Mouse (Mus musculus): ENCODE data around the gene Stoml2. TPM values are rescaled to one million over a fixed set of nuclear protein-coding genes. Genes with fewer than 3 reads are reported as not detected.
A peak's percentile ranks its signal among the peaks of the same experiment; 100 is the strongest.

Stoml2 gene
- polyA plus RNA-seq, 1 experiment from 2014 or later, result 378 TPM

DNA sequence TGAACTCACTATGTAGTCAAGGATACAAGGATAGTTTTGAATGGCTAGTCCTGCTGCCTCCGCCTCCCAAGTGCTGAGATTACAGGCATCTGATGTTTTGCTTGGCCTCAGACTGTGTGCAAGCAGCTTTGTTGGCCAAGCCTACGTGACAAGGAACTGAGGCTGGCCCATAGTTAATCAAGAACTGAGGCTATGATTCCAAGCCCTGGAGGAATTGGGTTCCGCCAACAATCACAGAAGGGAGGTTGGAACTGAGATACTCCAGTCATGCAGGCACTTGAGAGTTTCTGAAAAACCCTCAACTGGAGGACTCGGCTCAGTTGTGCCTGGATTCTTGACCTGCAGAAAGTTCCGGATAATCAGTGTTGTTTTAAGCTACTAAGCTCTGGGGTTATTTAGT is 26.1 kb upstream of the Stoml2 start:
- H3K4me2 ChIP-seq (ENCODE audit: low read depth, low read length, severe bottlenecking), result no peak overlapping the region
- WGBS, result 87% methylated on average over 5 of the region's 5 CpGs
- no peak overlapping the region for H3K4me3 ChIP-seq (ENCODE audit: low read depth, low read length)
- H3K4me1 ChIP-seq (replicated peaks; ENCODE audit: control insufficient read depth, insufficient read depth, low read length), result no peaks in the 10 kb centered on the region
- H3K9ac ChIP-seq (ENCODE audit: low read length), result no peak overlapping the region
- no peaks in the 10 kb centered on the region for H3K27me3 ChIP-seq (ENCODE audit: control insufficient read depth, insufficient read depth, low read length)
- no peaks in the 10 kb centered on the region for H3K36me3 ChIP-seq (ENCODE audit: control insufficient read depth, insufficient read depth, low read length)
- ATAC-seq (replicated peaks; ENCODE audit: low FRiP score) (no peak), DNase-seq (ENCODE audit: low spot score) (no peak)
- no peak overlapping the region for H3K27ac ChIP-seq (ENCODE audit: low read depth, low read length)
- no peaks in the 10 kb centered on the region for H3K9me3 ChIP-seq (ENCODE audit: control insufficient read depth, low read length)

DNA sequence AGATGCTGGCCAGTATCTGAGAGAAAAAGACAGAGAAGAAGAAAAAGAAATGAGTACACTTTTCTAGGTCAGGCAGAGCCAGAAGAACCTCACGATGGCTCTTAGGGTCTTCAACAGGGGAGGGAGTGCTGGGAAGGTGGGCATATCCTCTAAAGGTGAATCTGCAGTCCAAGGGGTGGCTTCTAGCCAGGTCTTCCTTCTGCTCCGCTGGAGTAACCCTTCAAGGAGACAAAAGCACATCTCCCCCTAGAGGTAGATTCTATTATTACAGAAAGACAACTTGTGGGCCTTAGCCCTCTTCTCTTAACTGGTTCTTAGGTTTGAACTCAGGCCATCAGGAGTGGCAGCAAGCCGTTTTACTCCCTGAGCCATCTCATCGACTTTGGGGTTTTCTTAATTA is 21.1 kb upstream of the Stoml2 start:
- H3K4me1 ChIP-seq (replicated peaks; ENCODE audit: control insufficient read depth, insufficient read depth, low read length), result no peaks in the 10 kb centered on the region
- no peaks in the 10 kb centered on the region for H3K36me3 ChIP-seq (ENCODE audit: control insufficient read depth, insufficient read depth, low read length)
- H3K4me2 ChIP-seq (ENCODE audit: low read depth, low read length, severe bottlenecking), result no peak overlapping the region
- H3K27me3 ChIP-seq (ENCODE audit: control insufficient read depth, insufficient read depth, low read length), result no peaks in the 10 kb centered on the region
- ATAC-seq (replicated peaks; ENCODE audit: low FRiP score) (no peak), DNase-seq (ENCODE audit: low spot score) (no peak)
- no peak overlapping the region for H3K4me3 ChIP-seq (ENCODE audit: low read depth, low read length)
- no peak overlapping the region for H3K9ac ChIP-seq (ENCODE audit: low read length)
- H3K9me3 ChIP-seq (ENCODE audit: control insufficient read depth, low read length), result no peaks in the 10 kb centered on the region
- WGBS, result 18% methylated on average over 4 of the region's 4 CpGs
- H3K27ac ChIP-seq (ENCODE audit: low read depth, low read length), result no peak overlapping the region

DNA sequence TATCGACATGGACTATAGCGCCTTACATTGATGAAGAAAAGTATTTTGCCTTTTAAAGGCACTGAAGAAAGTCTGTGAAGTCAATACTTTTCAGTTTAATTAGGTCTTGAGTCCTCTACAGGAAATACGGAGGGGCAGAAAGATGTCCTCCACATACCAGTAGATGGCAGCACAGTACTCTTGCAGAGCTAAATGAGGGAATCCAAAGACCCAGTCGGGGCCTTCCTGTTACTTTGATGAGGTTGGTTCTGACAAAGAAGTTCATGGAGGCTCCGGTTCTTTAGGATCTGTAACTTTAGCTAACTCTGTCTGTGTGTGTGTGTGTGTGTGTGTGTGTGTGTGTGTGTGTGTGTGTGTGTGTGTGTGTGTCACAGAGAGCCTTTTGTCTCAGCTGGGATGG is 15.7 kb upstream of the Stoml2 start:
- no peaks in the 10 kb centered on the region for H3K36me3 ChIP-seq (ENCODE audit: control insufficient read depth, insufficient read depth, low read length)
- no peak overlapping the region for H3K27ac ChIP-seq (ENCODE audit: low read depth, low read length)
- H3K9ac ChIP-seq (ENCODE audit: low read length), result no peak overlapping the region
- H3K9me3 ChIP-seq (ENCODE audit: control insufficient read depth, low read length), result no peaks in the 10 kb centered on the region
- DNase-seq (ENCODE audit: low spot score) (peak; percentile 74), ATAC-seq (replicated peaks; ENCODE audit: low FRiP score) (no peak)
- no peak overlapping the region for H3K4me3 ChIP-seq (ENCODE audit: low read depth, low read length)
- no peak overlapping the region for H3K4me2 ChIP-seq (ENCODE audit: low read depth, low read length, severe bottlenecking)
- H3K4me1 ChIP-seq (replicated peaks; ENCODE audit: control insufficient read depth, insufficient read depth, low read length), result peaks cover 13% of the 10 kb centered on the region
- no peaks in the 10 kb centered on the region for H3K27me3 ChIP-seq (ENCODE audit: control insufficient read depth, insufficient read depth, low read length)
- 2% methylated on average over 5 of the region's 5 CpGs for WGBS

DNA sequence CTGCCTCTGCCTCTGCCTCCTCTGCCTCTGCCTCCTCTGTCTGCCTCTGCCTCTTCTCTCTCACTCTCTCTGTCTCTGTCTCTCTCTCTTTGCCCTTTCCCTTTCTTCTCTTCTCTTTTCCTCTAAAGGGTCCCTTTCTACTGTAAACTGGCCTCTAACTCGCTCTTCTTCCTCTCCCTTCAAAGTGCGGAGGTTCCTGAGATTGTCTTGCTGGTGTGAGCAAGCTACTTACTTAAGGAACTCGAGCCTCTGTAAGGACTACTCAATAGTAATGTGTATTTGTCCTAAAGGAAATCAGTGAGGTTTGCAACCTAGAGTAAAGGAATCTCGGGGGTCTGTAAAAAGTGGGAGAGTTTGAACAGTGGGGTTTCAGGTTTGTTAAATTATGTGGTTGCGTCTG is 15.1 kb upstream of the Stoml2 start:
- WGBS, result 64% methylated on average over 5 of the region's 5 CpGs
- DNase-seq (ENCODE audit: low spot score), result no peak
- Histone ChIP-seq H3K9ac (ENCODE audit: low read length) (no peak overlapping the region), H3K4me2 (ENCODE audit: low read depth, low read length, severe bottlenecking) (no peak overlapping the region), H3K27me3 (ENCODE audit: control insufficient read depth, insufficient read depth, low read length) (no peaks in the 10 kb centered on the region), H3K4me3 (ENCODE audit: low read depth, low read length) (no peak overlapping the region), H3K36me3 (ENCODE audit: control insufficient read depth, insufficient read depth, low read length) (no peaks in the 10 kb centered on the region), H3K4me1 (replicated peaks; ENCODE audit: control insufficient read depth, insufficient read depth, low read length) (peaks cover 13% of the 10 kb centered on the region), H3K9me3 (ENCODE audit: control insufficient read depth, low read length) (no peaks in the 10 kb centered on the region), H3K27ac (ENCODE audit: low read depth, low read length) (no peak overlapping the region)
- no peak for ATAC-seq (replicated peaks; ENCODE audit: low FRiP score)

DNA sequence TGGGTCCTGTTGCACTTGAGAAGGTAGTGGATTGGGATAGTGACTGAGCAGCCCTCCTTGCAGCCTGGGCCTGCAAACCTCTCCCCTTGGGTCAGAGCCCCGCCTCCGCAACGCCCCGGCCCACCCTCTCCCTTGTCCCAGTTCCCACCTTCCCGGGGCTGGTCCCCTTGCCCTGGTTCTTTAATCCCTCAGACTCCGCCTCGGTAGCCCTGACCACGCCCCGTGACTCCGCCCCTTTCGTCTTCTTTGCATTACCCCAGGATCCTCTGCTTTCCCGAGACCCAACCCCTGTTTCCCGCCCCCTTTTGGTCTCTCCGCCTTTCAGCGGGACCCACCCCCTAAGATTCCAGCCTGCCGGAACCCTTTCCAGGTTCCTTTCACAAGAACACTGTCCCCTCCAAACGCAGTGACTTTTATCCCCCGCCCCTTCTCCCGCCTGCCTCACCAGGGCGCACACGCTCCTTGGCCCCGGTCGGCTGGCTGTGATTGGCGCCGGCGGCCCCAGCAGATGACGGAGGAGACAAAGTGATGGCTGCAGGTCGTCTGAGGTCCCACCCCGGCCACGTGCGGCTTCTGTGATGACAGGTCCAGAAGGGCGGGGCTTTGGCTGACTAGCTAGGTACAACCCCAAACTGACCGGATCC is 14.3 kb upstream of the Stoml2 start, which contains the start of gene Fam214b:
TSS of gene Fam214b (minus strand) at position 562 of the 644 bp plus-strand sequence.
- H3K36me3 ChIP-seq (ENCODE audit: control insufficient read depth, insufficient read depth, low read length), result no peaks in the 10 kb centered on the region
- peak; percentile 99 for DNase-seq (ENCODE audit: low spot score)
- peak within 1 kb of the TSS; percentile 70 for H3K9ac ChIP-seq (ENCODE audit: low read length)
- WGBS, result under 1% methylated on average over 33 of the region's 33 CpGs
- no peaks in the 10 kb centered on the region for H3K27me3 ChIP-seq (ENCODE audit: control insufficient read depth, insufficient read depth, low read length)
- peak within 1 kb of the TSS; percentile 89 for H3K4me2 ChIP-seq (ENCODE audit: low read depth, low read length, severe bottlenecking)
- peak within 1 kb of the TSS; percentile 56 for H3K4me3 ChIP-seq (ENCODE audit: low read depth, low read length)
- ATAC-seq (replicated peaks; ENCODE audit: low FRiP score), result peak; percentile 84
- H3K9me3 ChIP-seq (ENCODE audit: control insufficient read depth, low read length), result no peaks in the 10 kb centered on the region
- peaks cover 14% of the 10 kb centered on the region for H3K4me1 ChIP-seq (replicated peaks; ENCODE audit: control insufficient read depth, insufficient read depth, low read length)
- peak within 1 kb of the TSS; percentile 99 for H3K27ac ChIP-seq (ENCODE audit: low read depth, low read length)

DNA sequence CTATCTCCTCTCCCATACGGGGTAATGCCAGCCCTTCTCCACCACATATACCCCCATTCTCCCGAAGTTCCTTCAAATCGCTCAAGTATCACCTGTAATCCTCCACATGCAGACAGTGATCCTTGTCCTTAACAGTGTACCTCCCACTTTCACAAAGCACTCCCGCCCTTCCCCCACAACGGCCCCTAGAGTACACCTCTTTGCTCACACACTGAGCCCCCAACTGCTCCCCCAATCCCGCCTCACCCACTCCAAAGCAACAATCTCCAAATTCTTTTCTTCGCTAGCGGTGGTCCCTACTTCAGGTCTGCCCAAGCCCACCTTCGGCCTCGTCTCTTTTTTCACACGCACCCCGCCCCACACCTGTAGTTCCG is 13.8 kb upstream of the Stoml2 start:
- H3K27me3 ChIP-seq (ENCODE audit: control insufficient read depth, insufficient read depth, low read length), result no peaks in the 10 kb centered on the region
- DNase-seq (ENCODE audit: low spot score) (no peak), ATAC-seq (replicated peaks; ENCODE audit: low FRiP score) (no peak; the same call in 1 of the 2 replicates)
- H3K36me3 ChIP-seq (ENCODE audit: control insufficient read depth, insufficient read depth, low read length), result no peaks in the 10 kb centered on the region
- peak overlapping the region; percentile 70 for H3K9ac ChIP-seq (ENCODE audit: low read length)
- H3K4me1 ChIP-seq (replicated peaks; ENCODE audit: control insufficient read depth, insufficient read depth, low read length), result peaks cover 14% of the 10 kb centered on the region
- peak overlapping the region; percentile 99 for H3K27ac ChIP-seq (ENCODE audit: low read depth, low read length)
- 3% methylated on average over 13 of the region's 13 CpGs for WGBS
- H3K4me3 ChIP-seq (ENCODE audit: low read depth, low read length), result peak overlapping the region; percentile 56
- H3K4me2 ChIP-seq (ENCODE audit: low read depth, low read length, severe bottlenecking), result peak overlapping the region; percentile 89
- H3K9me3 ChIP-seq (ENCODE audit: control insufficient read depth, low read length), result no peaks in the 10 kb centered on the region

DNA sequence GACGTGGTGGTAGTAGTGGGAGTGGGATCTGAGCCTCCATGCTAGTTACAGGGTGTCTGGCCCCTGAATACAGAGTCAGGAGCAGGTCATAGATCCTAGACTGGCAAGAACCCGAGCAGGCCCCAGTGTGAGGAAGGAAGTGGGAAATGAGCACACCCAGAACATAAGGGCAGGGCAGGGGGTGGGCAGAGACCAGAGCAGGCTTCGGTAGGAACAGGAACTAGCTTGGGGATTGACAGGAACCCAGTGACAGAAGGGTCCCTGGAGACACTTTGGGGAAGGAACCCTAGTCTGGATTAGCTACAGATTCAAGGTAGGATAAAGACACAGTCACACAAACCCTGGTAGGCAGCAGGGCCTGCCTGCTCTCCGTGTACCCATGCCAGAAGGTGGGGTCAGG is 13.2 kb upstream of the Stoml2 start:
- Histone ChIP-seq H3K4me1 (replicated peaks; ENCODE audit: control insufficient read depth, insufficient read depth, low read length) (peaks cover 16% of the 10 kb centered on the region), H3K4me3 (ENCODE audit: low read depth, low read length) (peak overlapping the region; percentile 56), H3K9ac (ENCODE audit: low read length) (peak overlapping the region; percentile 70), H3K36me3 (ENCODE audit: control insufficient read depth, insufficient read depth, low read length) (no peaks in the 10 kb centered on the region), H3K27me3 (ENCODE audit: control insufficient read depth, insufficient read depth, low read length) (no peaks in the 10 kb centered on the region), H3K4me2 (ENCODE audit: low read depth, low read length, severe bottlenecking) (peak overlapping the region; percentile 89), H3K27ac (ENCODE audit: low read depth, low read length) (peak overlapping the region; percentile 99), H3K9me3 (ENCODE audit: control insufficient read depth, low read length) (no peaks in the 10 kb centered on the region)
- ATAC-seq (replicated peaks; ENCODE audit: low FRiP score), result no peak
- WGBS, result 13% methylated on average over 4 of the region's 4 CpGs
- DNase-seq (ENCODE audit: low spot score), result no peak

DNA sequence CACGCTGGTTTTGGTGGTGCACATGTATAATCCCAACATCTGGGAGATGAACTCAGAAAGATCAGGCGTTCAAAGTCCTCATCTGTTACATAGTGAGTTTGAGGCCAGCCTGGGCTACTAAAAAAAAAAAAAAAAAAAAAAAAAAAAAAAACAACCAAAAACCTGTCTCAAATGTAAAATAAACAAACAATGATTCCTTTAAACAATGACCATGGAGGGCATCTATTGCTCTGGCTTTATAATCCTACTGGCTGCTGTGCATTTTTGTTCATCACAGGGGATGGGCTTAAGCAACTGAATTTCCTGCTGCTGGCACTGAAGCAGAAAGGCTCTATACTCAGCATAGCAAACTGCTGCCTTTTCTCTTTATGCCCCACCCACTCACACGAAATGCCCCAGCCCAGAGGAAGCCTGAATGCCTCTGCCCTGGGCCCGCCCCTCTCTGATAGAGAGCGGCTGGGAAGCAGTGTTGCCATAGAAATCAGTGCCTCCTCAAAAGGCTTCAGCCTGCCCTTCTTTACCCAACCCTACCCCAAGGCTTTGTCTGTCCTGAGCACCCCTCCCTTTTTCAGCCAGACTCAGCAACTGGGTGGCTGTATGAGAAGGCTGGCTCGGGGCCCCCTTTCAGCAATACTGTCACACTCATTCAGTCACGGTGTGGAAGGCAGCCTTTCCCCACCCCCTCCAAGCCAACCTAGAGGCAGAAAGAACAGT is 12.3 kb upstream of the Stoml2 start:
- Histone ChIP-seq H3K4me2 (ENCODE audit: low read depth, low read length, severe bottlenecking) (peak overlapping the region; percentile 89), H3K9me3 (ENCODE audit: control insufficient read depth, low read length) (no peaks in the 10 kb centered on the region), H3K4me3 (ENCODE audit: low read depth, low read length) (peak overlapping the region; percentile 56), H3K4me1 (replicated peaks; ENCODE audit: control insufficient read depth, insufficient read depth, low read length) (peaks cover 22% of the 10 kb centered on the region), H3K27me3 (ENCODE audit: control insufficient read depth, insufficient read depth, low read length) (no peaks in the 10 kb centered on the region), H3K36me3 (ENCODE audit: control insufficient read depth, insufficient read depth, low read length) (no peaks in the 10 kb centered on the region), H3K9ac (ENCODE audit: low read length) (peak overlapping the region; percentile 70), H3K27ac (ENCODE audit: low read depth, low read length) (peak overlapping the region; percentile 99)
- peak; percentile 91 for DNase-seq (ENCODE audit: low spot score)
- peak; percentile 87 for ATAC-seq (replicated peaks; ENCODE audit: low FRiP score)
- 9% methylated on average over 7 of the region's 7 CpGs for WGBS

Data from forebrain, embryonic 11.5 days (tissue).